Mouse (Mus musculus): ENCODE results near the gene Asrgl1. TPM values are rescaled to one million over a fixed set of nuclear protein-coding genes. Genes with fewer than 3 reads are reported as not detected.
A peak's percentile ranks its signal among the peaks of the same experiment; 100 is the strongest.

Asrgl1 gene
- polyA plus RNA-seq, 2 experiments from 2014 or later: 23.1 to 40.1 TPM

DNA sequence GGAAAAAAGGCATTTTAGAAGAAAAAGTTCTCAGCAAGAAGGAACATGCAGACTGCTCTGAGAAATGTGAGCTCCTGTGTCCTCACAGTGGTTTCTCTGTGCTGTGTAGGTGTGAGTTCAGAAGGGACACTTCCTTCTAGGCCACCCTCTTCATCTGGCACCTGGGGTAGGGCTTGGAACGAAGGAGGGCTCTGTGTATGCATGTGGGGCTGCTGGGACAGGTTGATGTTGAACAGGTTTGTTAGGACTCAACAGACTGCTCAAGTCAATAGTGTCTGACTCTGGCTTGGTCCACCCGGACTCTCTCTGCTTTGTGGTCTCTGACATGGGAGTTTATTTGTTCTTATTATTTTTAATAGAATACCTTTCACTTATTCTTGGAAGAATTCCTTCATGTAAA lies 65.1 kb downstream of the Asrgl1 start:
- no peak for ATAC-seq

DNA sequence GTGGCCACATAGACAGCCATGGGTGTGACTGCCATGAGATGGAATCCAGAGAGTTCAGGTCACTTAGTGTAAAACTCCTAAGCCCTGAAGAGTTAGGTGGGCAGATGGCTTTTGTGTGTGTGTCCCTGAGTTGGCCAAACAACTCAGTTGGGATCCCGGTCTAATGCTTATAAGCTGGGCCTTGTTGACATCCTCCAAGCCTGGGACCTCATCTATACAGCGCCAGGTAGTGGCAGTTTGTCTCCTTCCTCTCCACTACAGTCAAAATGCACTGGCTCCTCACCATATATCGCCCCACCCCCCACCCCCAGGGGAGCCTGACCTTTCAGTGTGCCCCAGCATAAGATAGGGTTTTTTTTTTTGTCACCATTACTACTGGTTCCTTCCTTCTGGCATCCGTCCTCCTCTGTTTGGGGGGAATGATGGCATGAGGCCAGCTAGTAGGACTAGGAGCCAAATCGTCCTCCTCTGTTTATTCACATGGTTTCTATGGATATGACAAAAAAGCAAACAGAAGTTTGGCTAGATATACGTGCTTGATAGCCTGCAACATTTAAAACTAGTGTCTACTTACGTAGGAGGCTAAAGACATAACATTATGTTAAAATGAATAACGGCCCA lies 65.6 kb downstream of the Asrgl1 start:
- ATAC-seq: no peak

- ATAC-seq: peak; percentile 38
Measured at GRCm38 (mm10) chr19:9067292-9067691, 68.1 kb downstream of the Asrgl1 start.

- ATAC-seq: peak; percentile 63
Measured at GRCm38 (mm10) chr19:9065621-9066561, 69.5 kb downstream of the Asrgl1 start.

- no peak for ATAC-seq
Measured at GRCm38 (mm10) chr19:9063831-9064230, 71.6 kb downstream of the Asrgl1 start.

- no peak for ATAC-seq
Measured at GRCm38 (mm10) chr19:9062822-9063221, 72.6 kb downstream of the Asrgl1 start.

DNA sequence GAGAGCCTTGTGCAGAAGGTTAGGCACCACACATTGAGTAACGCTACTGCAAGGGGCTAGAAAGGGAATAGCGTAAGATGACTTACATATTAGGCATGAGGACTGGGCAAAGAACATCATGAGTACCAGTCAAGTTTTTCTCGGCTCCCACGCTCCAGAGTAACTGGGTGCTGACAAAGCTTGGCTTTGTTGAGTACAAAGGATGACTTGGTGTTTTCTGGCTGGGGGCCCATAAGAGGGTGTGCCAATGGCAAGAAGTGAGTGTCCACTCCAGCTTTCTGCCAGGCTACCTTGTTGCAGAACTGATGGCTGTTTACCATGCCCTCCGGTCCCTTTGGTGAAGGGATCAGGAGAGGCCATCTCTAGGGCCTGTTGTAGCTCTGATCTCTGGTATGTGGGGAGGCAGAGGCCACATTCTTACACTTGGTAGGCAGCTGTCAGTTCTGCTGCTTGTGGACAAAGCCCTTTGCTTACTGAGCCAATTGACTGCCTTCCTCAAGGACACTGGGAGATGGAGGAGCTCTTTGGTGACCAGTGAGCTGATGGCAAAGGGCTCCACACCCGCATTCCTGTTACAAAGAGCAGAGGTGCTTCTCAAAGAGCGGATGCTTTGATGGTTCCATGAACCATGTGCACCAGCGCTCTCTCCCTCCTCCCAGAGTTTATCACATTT lies 74.1 kb downstream of the Asrgl1 start:
- no peak for ATAC-seq

- no peak for ATAC-seq
Measured at GRCm38 (mm10) chr19:9060103-9060502, 75.3 kb downstream of the Asrgl1 start.

Other genes with a start within 250 kb of the Asrgl1 start
- 100 to 1,000 TPM; 112 to 130 TPM for gene 1810009A15Rik, start 246.8 kb downstream of the Asrgl1 start, polyA plus RNA-seq (2017; shearing (Covaris generic))
- 1 to 10 TPM in 1 of 2 experiments, not detected in 1; 1.5 TPM for gene Gm49416, start 246.7 kb downstream of the Asrgl1 start, polyA plus RNA-seq (2017; shearing (Covaris generic))
- gene Ints5, start 242.6 kb downstream of the Asrgl1 start, polyA plus RNA-seq (2017; shearing (Covaris generic)): 10 to 100 TPM in 1 of 2 experiments, 1 to 10 TPM in 1; 8.9 to 12.2 TPM
- 10 to 100 TPM; 40.0 to 57.3 TPM for gene Ganab, start 237.6 kb downstream of the Asrgl1 start, polyA plus RNA-seq (2017; shearing (Covaris generic))
- 10 to 100 TPM; 16.3 to 18.6 TPM for gene B3gat3, start 215.3 kb downstream of the Asrgl1 start, polyA plus RNA-seq (2017; shearing (Covaris generic))
- gene Rom1, start 206.3 kb downstream of the Asrgl1 start, polyA plus RNA-seq (2017; shearing (Covaris generic)): 10 to 100 TPM in 1 of 2 experiments, 1 to 10 TPM in 1; 7.7 to 11.6 TPM
- gene Eml3, start 206.1 kb downstream of the Asrgl1 start, polyA plus RNA-seq (2017; shearing (Covaris generic)): 10 to 100 TPM; 20.4 to 25.1 TPM
- 100 to 1,000 TPM in 1 of 2 experiments, 10 to 100 TPM in 1; 58.5 to 101 TPM for gene Mta2, start 193.8 kb downstream of the Asrgl1 start, polyA plus RNA-seq (2017; shearing (Covaris generic))
- 10 to 100 TPM; 21.3 to 25.1 TPM for gene Tut1, start 181.8 kb downstream of the Asrgl1 start, polyA plus RNA-seq (2017; shearing (Covaris generic))
- gene Eef1g, start 168.6 kb downstream of the Asrgl1 start, polyA plus RNA-seq (2017; shearing (Covaris generic)): 100 to 1,000 TPM; 589 to 842 TPM
- 10 to 100 TPM; 47.2 to 60.1 TPM for gene Ahnak, start 146.4 kb downstream of the Asrgl1 start, polyA plus RNA-seq (2017; shearing (Covaris generic))
- not detected for gene Scgb1a1, start 47.7 kb downstream of the Asrgl1 start, polyA plus RNA-seq (2017; shearing (Covaris generic))